Mouse (Mus musculus) lung, postnatal 36 days (tissue): ENCODE measurements around the gene Apcs.

Experiments
- DNase-seq: peaks from one replicate; pipeline ENCODE4 v3.0.0; 2022; ENCODE audit warnings: mixed read lengths

The Apcs gene

GRCm38 (mm10) chr1:172894777-172895357 is at the start of gene Apcs:
Gene Apcs (minus strand): TSS chr1:172895041.
- no peak for DNase-seq

DNA sequence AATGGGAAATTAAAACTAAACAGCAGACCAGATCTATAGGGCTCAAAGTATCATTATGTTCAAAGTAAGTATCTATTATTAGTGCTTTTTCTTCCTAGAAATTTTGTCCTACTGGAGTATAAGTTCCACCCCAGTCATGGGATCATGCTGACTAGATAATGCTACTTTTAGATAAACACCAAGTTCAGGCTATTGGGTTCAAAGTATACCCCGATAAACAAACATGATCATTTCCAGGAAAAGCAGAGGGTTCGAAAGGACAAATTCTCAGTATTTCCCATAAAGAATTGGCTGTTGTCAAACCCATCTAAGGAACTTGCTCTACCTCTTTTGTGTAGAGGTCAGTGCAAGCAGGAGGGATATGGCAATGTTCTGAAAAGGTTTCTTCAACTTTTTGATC is 37.4 kb upstream of the Apcs start:
- no peak for DNase-seq

GRCm38 (mm10) chr1:172918450-172918849 is 23.6 kb upstream of the Apcs start:
- no peak for DNase-seq

DNA sequence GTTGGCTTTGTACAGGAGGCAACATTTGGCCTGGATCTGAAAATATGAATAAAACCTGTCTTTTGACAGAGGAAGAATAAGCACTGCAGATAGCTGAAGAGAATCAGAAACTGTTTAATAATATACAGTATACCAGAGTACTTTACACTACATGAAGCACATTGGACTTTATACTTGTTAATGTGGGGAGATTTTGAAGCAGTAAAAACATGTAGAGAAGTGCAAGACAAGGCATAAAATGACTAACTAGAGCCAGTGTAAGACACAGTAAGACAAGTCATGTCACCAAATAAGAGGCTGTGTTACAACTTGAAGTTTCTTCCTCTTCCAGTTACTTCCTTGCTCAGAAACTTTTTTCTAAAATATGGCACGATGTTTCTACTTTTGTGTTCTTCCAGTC is 22.3 kb upstream of the Apcs start:
- DNase-seq = no peak

- DNase-seq = no peak
These were observed 8.5 kb upstream of the Apcs start for GRCm38 (mm10) chr1:172903313-172903712.

- no peak for DNase-seq
These were observed 594 bp upstream of the Apcs start for GRCm38 (mm10) chr1:172895435-172895834.

GRCm38 (mm10) chr1:172876675-172877074 is 18.2 kb downstream of the Apcs start:
- no peak for DNase-seq

DNA sequence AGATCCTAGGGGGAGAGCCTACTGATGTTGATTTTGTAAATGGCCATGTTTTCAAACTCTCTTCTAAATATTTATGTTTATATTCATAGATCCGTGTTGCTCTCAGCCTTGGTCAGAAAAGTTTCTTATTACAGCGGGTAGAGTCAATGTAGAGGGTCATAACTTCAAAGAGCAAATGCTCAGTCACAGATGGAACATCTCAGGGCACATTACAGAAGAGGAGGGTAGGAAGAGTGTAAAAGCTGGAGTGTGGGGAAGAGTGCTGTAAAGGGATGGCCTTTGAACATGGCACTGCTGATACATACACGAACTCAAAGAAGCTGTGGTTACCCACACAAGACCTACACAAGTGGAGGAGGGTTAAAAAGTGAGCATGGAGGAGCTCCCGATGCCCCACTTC is 19.6 kb downstream of the Apcs start:
- no peak for DNase-seq

- no peak for DNase-seq
These were observed 46.7 kb downstream of the Apcs start for GRCm38 (mm10) chr1:172848171-172848570.

GRCm38 (mm10) chr1:172847044-172847761 is 47.6 kb downstream of the Apcs start:
- no peak for DNase-seq
